Mouse (Mus musculus) left cerebral cortex, postnatal 14 days (tissue): ENCODE measurements around the gene Csrnp1. TPM values are rescaled to one million over a fixed set of nuclear protein-coding genes. Genes with fewer than 3 reads are reported as not detected.
A peak's percentile ranks its signal among the peaks of the same experiment; 100 is the strongest.
"Not testable (repeated sequence)": the region's sequence is repeated elsewhere in the genome, so short reads cannot be mapped to it uniquely, and the experiment has no call there.

ENCODE experiments used
- DNase-seq, 2 experiments: peaks; one replicate each; pipeline ENCODE4 v3.0.0; 2021 to 2022; ENCODE audit warnings: low spot score in 2 of 2, mixed read lengths in 1 of 2
- intact Hi-C: fragments of 180-260 bp; cut with DNase I; formaldehyde crosslinking; loops from one replicate; pipeline ENCODE4 v1.15.1; 2025
- long read RNA-seq, 2 experiments: library from polyadenylated mRNA; stranded (forward); transcript quantifications; one replicate each; pipeline ENCODE4 v2.0.0; 2021
- total RNA-seq, 2 experiments: library from RNA; stranded (reverse); gene quantifications; 2 replicates each; pipeline ENCODE4 v1.2.3; 2021

Gene Csrnp1
- 10 to 100 TPM in 1 of 2 experiments, 1 to 10 TPM in 1; 9.4 to 11.1 TPM for total RNA-seq
- long read RNA-seq, experiment 1, partial matches to known transcripts: 0 of 1 reads
- long read RNA-seq, experiment 1, other reads (novel, unspliced or antisense): 1 of 1 reads
- long read RNA-seq, experiment 2, partial matches to known transcripts: 0 of 3 reads
- long read RNA-seq, experiment 2, other reads (novel, unspliced or antisense): 3 of 3 reads

DNA sequence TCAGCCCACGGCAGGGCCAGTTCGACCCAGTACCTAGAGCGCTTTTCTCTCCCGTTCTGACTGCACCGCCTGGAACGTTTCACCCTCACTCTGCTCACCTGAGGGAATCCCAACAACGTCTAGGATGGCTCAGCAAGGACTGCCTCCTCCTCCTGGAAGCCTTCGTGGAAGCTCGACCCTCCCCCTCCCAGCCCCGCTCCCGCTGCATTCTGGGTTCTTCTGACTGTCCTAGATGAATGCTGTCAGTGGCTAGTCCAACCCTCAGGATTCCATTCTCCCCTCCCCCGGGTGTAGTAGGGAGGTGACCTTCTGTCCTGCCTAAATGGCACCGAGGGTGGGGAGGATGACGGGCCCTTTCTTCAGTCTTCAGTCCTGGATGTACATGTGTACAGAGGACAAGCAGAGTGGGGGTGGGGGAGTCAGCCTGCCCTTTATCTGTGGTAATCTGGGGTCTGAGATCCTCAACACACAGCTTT, at the start of gene Csrnp1:
Gene Csrnp1 (minus strand): TSS at position 123 of the 476 bp plus-strand sequence.
- intact Hi-C loops: no loop called here
- DNase-seq: no peak

GRCm38 (mm10) chr9:120032710-120033109, 48.3 kb upstream of the Csrnp1 start:
- DNase-seq: no peak
- intact Hi-C loops: no loop called here

DNA sequence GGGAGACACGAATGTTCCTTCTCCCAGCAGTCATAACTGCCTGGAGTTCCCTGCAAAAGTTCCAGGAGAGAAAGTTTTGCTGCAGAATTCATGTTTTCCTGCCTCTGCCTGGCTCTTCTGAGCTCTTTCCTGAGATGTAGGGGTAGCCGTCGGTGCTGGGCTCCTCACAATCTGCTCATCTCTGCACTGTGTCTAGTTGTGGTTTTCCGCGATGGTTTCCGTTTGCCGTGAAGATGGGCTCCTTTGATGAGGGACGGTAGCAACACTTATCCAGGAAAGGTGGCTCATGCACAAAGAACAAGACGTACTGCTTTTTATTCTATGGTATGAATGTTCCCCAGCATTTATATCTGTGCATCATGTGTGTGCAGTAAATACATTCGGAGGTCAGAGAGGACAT, 46.0 kb upstream of the Csrnp1 start:
- DNase-seq: no peak
- intact Hi-C loops: no loop called here

- DNase-seq: no peak
- intact Hi-C loops: no loop called here
Observed at GRCm38 (mm10) chr9:120029880-120030279, 45.4 kb upstream of the Csrnp1 start.

GRCm38 (mm10) chr9:120027401-120028151, 43.1 kb upstream of the Csrnp1 start:
- DNase-seq: peak; percentile 65 to 78

GRCm38 (mm10) chr9:120024625-120025024, 40.2 kb upstream of the Csrnp1 start:
- intact Hi-C loops: no loop called here
- DNase-seq: no peak

More at GRCm38 (mm10) chr9:120027401-120028151, 43.1 kb upstream of the Csrnp1 start:
- intact Hi-C loops: loop anchor here (2.0 kb wide), 1 partner anchor 71 kb away; no protein-coding TSS in a partner anchor

GRCm38 (mm10) chr9:120024171-120024570, 39.7 kb upstream of the Csrnp1 start:
- no peak for DNase-seq
- intact Hi-C loops: no loop called here

DNA sequence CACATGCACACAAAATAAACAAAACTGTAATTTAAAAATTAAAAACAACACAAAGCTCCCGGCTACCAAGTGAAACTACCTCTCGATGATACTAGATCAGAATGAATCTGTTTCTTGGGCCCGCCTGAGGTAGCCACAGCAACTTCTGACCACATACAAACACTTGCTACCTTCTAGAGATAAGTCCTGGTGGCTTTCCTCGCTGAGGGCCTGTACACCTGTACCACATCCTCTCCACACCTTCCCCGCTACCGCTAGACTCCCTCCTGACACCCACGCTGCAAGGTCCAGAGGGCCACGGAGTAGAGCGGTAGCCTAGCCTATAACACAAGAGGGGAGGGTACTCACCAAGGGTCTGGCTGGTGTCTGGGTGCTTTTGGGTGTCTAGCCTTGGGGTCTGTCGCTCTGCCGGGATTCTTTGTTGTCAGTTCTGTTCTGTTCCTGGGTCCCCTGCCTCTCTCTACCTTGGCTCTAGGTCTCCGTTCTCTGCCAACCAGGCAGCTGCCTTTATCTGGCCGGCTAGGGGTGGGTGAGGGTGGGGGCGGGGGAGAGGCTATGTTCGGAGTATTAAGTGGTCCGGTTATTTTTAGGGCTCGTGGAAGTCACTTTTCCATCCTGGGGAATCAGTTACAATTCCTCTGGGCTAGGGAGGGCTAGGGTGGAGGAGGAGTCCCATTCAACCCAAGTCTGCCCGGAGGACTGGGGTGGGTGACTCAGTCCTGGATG, 38.8 kb upstream of the Csrnp1 start, which contains the start of gene Xirp1:
Gene Xirp1 (minus strand): TSS at position 513 of the 726 bp plus-strand sequence.
- intact Hi-C loops: no loop called here
- no peak for DNase-seq

DNA sequence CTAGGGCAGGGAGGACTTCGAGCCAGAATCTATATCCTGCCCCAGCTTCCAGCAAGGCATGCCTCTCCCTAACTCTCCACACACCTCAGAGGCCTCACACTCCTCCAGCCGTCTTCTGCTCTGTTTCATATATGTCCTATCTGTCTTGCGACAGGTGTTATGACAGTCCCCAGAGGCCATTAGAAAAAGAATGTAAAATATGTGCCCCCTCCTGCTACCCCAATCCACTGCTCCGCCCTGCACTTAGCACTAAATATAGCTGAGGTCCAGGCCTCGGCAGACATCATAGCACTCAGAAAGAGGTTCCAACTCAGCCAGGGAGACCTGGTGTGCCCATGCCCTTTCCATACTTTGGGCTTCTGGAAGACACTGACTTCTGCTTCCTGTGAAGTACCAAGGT, 36.7 kb upstream of the Csrnp1 start:
- no peak for DNase-seq

DNA sequence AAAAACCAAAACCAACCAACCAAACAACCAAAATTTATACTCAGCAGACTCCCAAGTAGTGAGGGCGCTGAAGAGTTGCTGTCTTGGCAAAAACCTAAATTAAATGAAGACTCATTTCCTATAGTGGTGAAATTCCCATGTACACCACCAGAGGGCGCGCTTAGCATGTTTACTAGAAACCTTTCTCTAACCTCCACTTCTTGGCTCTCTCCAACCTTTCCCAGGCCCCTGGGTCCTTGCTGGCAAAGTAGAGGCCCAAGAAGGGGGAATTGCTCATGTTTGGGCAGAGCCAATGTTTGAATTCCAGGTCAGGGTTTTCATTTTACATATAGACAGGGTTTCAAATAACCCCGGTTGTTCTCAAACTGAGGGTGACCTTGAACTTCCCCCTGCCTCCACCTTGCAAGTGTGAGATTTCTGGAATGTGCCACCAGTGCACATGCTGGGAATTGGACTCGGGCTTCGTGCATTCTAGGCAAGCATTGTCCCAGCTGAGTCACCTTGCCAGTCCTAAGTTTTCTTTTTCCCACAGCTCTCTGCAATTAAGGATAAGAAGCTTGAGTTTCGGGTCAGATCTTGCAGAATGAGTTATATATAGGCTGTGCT, 35.9 kb upstream of the Csrnp1 start:
- peak; percentile 84 to 86 for DNase-seq
- intact Hi-C loops: loop anchor here (2.0 kb wide), 1 partner anchor 52 kb away; no protein-coding TSS in a partner anchor

More for the DNA sequence above, 36.7 kb upstream of the Csrnp1 start:
- intact Hi-C loops: loop anchor here (2.0 kb wide), 1 partner anchor 52 kb away; no protein-coding TSS in a partner anchor

GRCm38 (mm10) chr9:120016956-120017355, 32.5 kb upstream of the Csrnp1 start:
- DNase-seq: no peak
- intact Hi-C loops: no loop called here

GRCm38 (mm10) chr9:120014828-120015227, 30.4 kb upstream of the Csrnp1 start:
- intact Hi-C loops: loop anchor here (5.0 kb wide), 1 partner anchor 53 kb away; no protein-coding TSS in a partner anchor
- no peak for DNase-seq

GRCm38 (mm10) chr9:120013251-120013820, 28.9 kb upstream of the Csrnp1 start:
- intact Hi-C loops: loop anchor here (5.0 kb wide), 1 partner anchor 51 kb away; no protein-coding TSS in a partner anchor
- no peak for DNase-seq

- DNase-seq: no peak
- intact Hi-C loops: loop anchor here (5.0 kb wide), 1 partner anchor 50 kb away; no protein-coding TSS in a partner anchor
Observed at GRCm38 (mm10) chr9:120012781-120013180, 28.3 kb upstream of the Csrnp1 start.

GRCm38 (mm10) chr9:120012161-120012560, 27.7 kb upstream of the Csrnp1 start:
- intact Hi-C loops: loop anchor here (5.0 kb wide), 1 partner anchor 50 kb away; no protein-coding TSS in a partner anchor

DNA sequence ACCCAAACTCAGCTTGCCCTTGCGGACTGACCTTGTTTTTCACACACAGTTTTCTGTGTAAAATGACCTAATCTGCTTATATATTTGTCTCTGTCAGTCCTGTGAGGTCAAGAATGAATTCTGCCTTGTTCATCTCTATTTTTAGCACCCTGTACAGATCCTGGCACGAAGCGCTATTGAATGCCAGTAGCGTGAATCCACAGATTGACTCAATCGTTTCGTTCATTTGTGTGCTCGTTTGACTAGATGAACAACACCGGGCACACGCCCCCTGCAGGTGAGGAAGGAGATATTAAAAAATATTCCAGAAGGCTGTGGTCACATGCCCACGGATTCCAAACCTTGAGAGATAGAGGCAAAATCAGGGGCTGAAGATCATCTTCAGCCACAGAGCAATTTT, 27.1 kb upstream of the Csrnp1 start:
- DNase-seq: peak; percentile 78 to 90
- intact Hi-C loops: loop anchor here (2.0 to 5.0 kb wide), 2 partner anchors 29 to 49 kb away; no protein-coding TSS in a partner anchor

More at GRCm38 (mm10) chr9:120012161-120012560, 27.7 kb upstream of the Csrnp1 start:
- not testable (repeated sequence) for DNase-seq

- intact Hi-C loops: loop anchor here (2.0 to 5.0 kb wide), 2 partner anchors 28 to 49 kb away; no protein-coding TSS in a partner anchor
- DNase-seq: peak; percentile 97 to 99
Observed at GRCm38 (mm10) chr9:120010781-120011511, 26.5 kb upstream of the Csrnp1 start.

DNA sequence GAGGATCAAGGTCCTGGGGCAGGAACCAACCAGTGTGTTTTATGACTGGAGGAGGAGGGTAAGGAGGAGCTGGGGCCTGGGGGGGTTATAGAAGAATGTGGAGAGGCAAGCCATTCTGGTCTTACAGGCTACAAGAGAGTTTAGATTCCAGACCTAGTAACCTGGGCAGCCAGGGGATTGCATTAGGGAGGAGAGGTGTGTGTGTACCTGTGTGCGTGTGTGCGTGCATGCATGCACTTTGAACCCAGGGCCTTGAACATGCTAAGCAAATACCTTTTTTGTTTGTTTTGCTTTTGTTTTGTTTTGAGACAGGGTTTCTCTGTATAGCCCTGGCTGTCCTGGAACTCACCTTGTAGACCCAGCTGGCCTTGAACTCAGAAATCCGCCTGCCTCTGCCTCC, 25.4 kb upstream of the Csrnp1 start:
- intact Hi-C loops: loop anchor here (2.0 to 5.0 kb wide), 2 partner anchors 27 to 48 kb away; no protein-coding TSS in a partner anchor

More for the DNA sequence above, 25.4 kb upstream of the Csrnp1 start:
- DNase-seq: no peak
